Mouse (Mus musculus): Measurements from ENCODE around the gene Ppp1r27. TPM values are rescaled to one million over a fixed set of nuclear protein-coding genes. Genes with fewer than 3 reads are reported as not detected.

The Ppp1r27 gene
- not detected in 2 replicates for polyA plus RNA-seq (2015; fragmentation: Nextera tagmentation; extraction: Ambion mirVana)

GRCm38 (mm10) chr11:120550810-120551440 is at the start of gene Ppp1r27:
TSS of gene Ppp1r27 (minus strand) at chr11:120551132.
- no peak for TF ChIP-seq CTCF (IDR thresholded peaks at IDR 0.05)
- TF ChIP-seq EP300 (IDR thresholded peaks at IDR 0.05): no peak
- peak within 1 kb of the TSS; percentile 97; the same call in 1 of the 2 replicates for H3K27ac ChIP-seq (ENCODE audit: low read length)
- no peak for ATAC-seq
- H3K4me1 ChIP-seq (ENCODE audit: insufficient read depth, low read depth, low read length): peaks cover 15% of the 10 kb centered on the region
- no peak for DNase-seq (ENCODE audit: low spot score)
- H3K4me2 ChIP-seq (replicated peaks; ENCODE audit: low read depth, low read length): peak within 1 kb of the TSS; percentile 66
- H3K36me3 ChIP-seq (ENCODE audit: insufficient read depth, low read length): no peaks in the 10 kb centered on the region
- H3K9me3 ChIP-seq (ENCODE audit: low read length): no peaks in the 10 kb centered on the region
- H3K4me3 ChIP-seq (ENCODE audit: low read depth, low read length): peak within 1 kb of the TSS; percentile 76
- no peak within 1 kb of the TSS for H3K9ac ChIP-seq (replicated peaks; ENCODE audit: low read depth)
- WGBS: 91% methylated on average over 28 of the region's 28 CpGs
- H3K27me3 ChIP-seq (replicated peaks; ENCODE audit: insufficient read depth, low read length): no peaks in the 10 kb centered on the region

GRCm38 (mm10) chr11:120600716-120601115 is 49.8 kb upstream of the Ppp1r27 start:
- Histone ChIP-seq H3K27ac (ENCODE audit: low read length) (no peak overlapping the region), H3K9me3 (ENCODE audit: low read length) (no peaks in the 10 kb centered on the region), H3K36me3 (ENCODE audit: insufficient read depth, low read length) (0 out of 2 replicates have a peak, but pooled peaks cover 7% of the 10 kb centered on the region), H3K4me3 (ENCODE audit: low read depth, low read length) (no peak overlapping the region), H3K9ac (replicated peaks; ENCODE audit: low read depth) (no peak overlapping the region), H3K4me2 (replicated peaks; ENCODE audit: low read depth, low read length) (no peak overlapping the region), H3K4me1 (ENCODE audit: insufficient read depth, low read depth, low read length) (peaks cover 12% of the 10 kb centered on the region; the same call in 1 of the 2 replicates), H3K27me3 (replicated peaks; ENCODE audit: insufficient read depth, low read length) (no peaks in the 10 kb centered on the region)
- no peak for TF ChIP-seq EP300 (IDR thresholded peaks at IDR 0.05)
- TF ChIP-seq CTCF (IDR thresholded peaks at IDR 0.05): no peak
- DNase-seq (ENCODE audit: low spot score): no peak
- WGBS: 93% methylated on average over 3 of the region's 3 CpGs
- ATAC-seq: no peak

GRCm38 (mm10) chr11:120598990-120599549 is 48.1 kb upstream of the Ppp1r27 start:
- H3K9ac ChIP-seq (replicated peaks; ENCODE audit: low read depth): peak overlapping the region; percentile 39; the same call in 1 of the 2 replicates
- peak overlapping the region; percentile 95 for H3K4me2 ChIP-seq (replicated peaks; ENCODE audit: low read depth, low read length)
- 0 out of 2 replicates have a peak, but pooled peaks cover 14% of the 10 kb centered on the region for H3K36me3 ChIP-seq (ENCODE audit: insufficient read depth, low read length)
- no peak for DNase-seq (ENCODE audit: low spot score)
- H3K4me3 ChIP-seq (ENCODE audit: low read depth, low read length): peak overlapping the region; percentile 88
- 44% methylated on average over 17 of the region's 17 CpGs for WGBS
- H3K4me1 ChIP-seq (ENCODE audit: insufficient read depth, low read depth, low read length): peaks cover 12% of the 10 kb centered on the region; the same call in 1 of the 2 replicates
- no peaks in the 10 kb centered on the region for H3K9me3 ChIP-seq (ENCODE audit: low read length)
- TF ChIP-seq CTCF (IDR thresholded peaks at IDR 0.05) (no peak), EP300 (IDR thresholded peaks at IDR 0.05) (no peak)
- H3K27me3 ChIP-seq (replicated peaks; ENCODE audit: insufficient read depth, low read length): no peaks in the 10 kb centered on the region
- no peak for ATAC-seq
- peak overlapping the region; percentile 65 for H3K27ac ChIP-seq (ENCODE audit: low read length)

GRCm38 (mm10) chr11:120598283-120598989 is 47.5 kb upstream of the Ppp1r27 start, which contains the start of the genes Alyref and Anapc11:
TSS of gene Alyref (minus strand) at chr11:120598365.
TSS of gene Anapc11 (plus strand) at chr11:120598421.
- TF ChIP-seq EP300 (IDR thresholded peaks at IDR 0.05) (no peak), CTCF (IDR thresholded peaks at IDR 0.05) (peak; percentile 20; the same call in 1 of the 2 replicates)
- Histone ChIP-seq H3K4me2 (replicated peaks; ENCODE audit: low read depth, low read length) (peak within 1 kb of the TSS; percentile 95), H3K36me3 (ENCODE audit: insufficient read depth, low read length) (peaks cover 19% of the 10 kb centered on the region; the same call in 1 of the 2 replicates), H3K27me3 (replicated peaks; ENCODE audit: insufficient read depth, low read length) (no peaks in the 10 kb centered on the region), H3K9ac (replicated peaks; ENCODE audit: low read depth) (peak within 1 kb of the TSS; percentile 91), H3K4me1 (ENCODE audit: insufficient read depth, low read depth, low read length) (peaks cover 12% of the 10 kb centered on the region; the same call in 1 of the 2 replicates), H3K27ac (ENCODE audit: low read length) (peak within 1 kb of the TSS; percentile 89), H3K9me3 (ENCODE audit: low read length) (no peaks in the 10 kb centered on the region), H3K4me3 (ENCODE audit: low read depth, low read length) (peak within 1 kb of the TSS; percentile 88)
- under 1% methylated on average over 57 of the region's 88 CpGs for WGBS
- ATAC-seq: peak; percentile 99
- peak; percentile 98 for DNase-seq (ENCODE audit: low spot score)

GRCm38 (mm10) chr11:120597240-120598235 is 46.6 kb upstream of the Ppp1r27 start:
- H3K27ac ChIP-seq (ENCODE audit: low read length): peak overlapping the region; percentile 89
- no peak for TF ChIP-seq CTCF (IDR thresholded peaks at IDR 0.05)
- TF ChIP-seq EP300 (IDR thresholded peaks at IDR 0.05): no peak
- peaks cover 12% of the 10 kb centered on the region; the same call in 1 of the 2 replicates for H3K4me1 ChIP-seq (ENCODE audit: insufficient read depth, low read depth, low read length)
- no peaks in the 10 kb centered on the region for H3K9me3 ChIP-seq (ENCODE audit: low read length)
- H3K36me3 ChIP-seq (ENCODE audit: insufficient read depth, low read length): peaks cover 27% of the 10 kb centered on the region; the same call in 1 of the 2 replicates
- 5% methylated on average over 53 of the region's 99 CpGs for WGBS
- peak overlapping the region; percentile 88 for H3K4me3 ChIP-seq (ENCODE audit: low read depth, low read length)
- peak overlapping the region; percentile 91 for H3K9ac ChIP-seq (replicated peaks; ENCODE audit: low read depth)
- H3K27me3 ChIP-seq (replicated peaks; ENCODE audit: insufficient read depth, low read length): no peaks in the 10 kb centered on the region
- peak overlapping the region; percentile 95 for H3K4me2 ChIP-seq (replicated peaks; ENCODE audit: low read depth, low read length)
- peak; percentile 60 for DNase-seq (ENCODE audit: low spot score)
- peak; percentile 37 for ATAC-seq
